Mouse (Mus musculus) MEL (cell line): ENCODE measurements at regions not wholly inside any gene's neighbourhood (a gene's known extent, or its start where the extent isn't known, plus 50 kb on each side); places are given as distances from the start of the nearest gene placed in this dataset.

Source experiments
- DNase-seq: peaks from one replicate; pipeline ENCODE4 v3.0.0; 2011; ENCODE audit warnings: low read depth, low spot score
- H3K27ac ChIP-seq: 2 replicates; pipeline ENCODE4 v1.5.1; 2012; ENCODE audit warnings: low read depth, mild to moderate bottlenecking, control low read depth, low read length, moderate library complexity; ENCODE audit not compliant: control insufficient read depth
- H3K27me3 ChIP-seq, 2 experiments: fragments of 150-350 bp in 1 of 2; sonication (generic) in 1 of 2; 2 replicates each; pipeline ENCODE4 v1.6.1; 2012; ENCODE audit warnings: low read length in 2 of 2, mild to moderate bottlenecking in 2 of 2, improper control_type of control experiment in 1 of 2, moderate library complexity in 1 of 2; ENCODE audit not compliant: insufficient read depth in 2 of 2, control insufficient read depth in 1 of 2
- H3K36me3 ChIP-seq, 2 experiments: 2 replicates each; pipeline ENCODE4 v1.6.1; 2012 to 2014; ENCODE audit warnings: low read length in 2 of 2, improper control_type of control experiment in 1 of 2, inconsistent platforms in 1 of 2, mild to moderate bottlenecking in 1 of 2; ENCODE audit not compliant: insufficient read depth in 2 of 2, control insufficient read depth in 1 of 2
- H3K4me1 ChIP-seq, 2 experiments: fragments of 150-350 bp in 1 of 2; sonication (generic) in 1 of 2; 2 replicates each; pipeline ENCODE4 v1.6.1; 2012; ENCODE audit warnings: low read length in 2 of 2, improper control_type of control experiment in 1 of 2, mild to moderate bottlenecking in 1 of 2; ENCODE audit not compliant: insufficient read depth in 2 of 2, control insufficient read depth in 1 of 2
- H3K4me3 ChIP-seq, 2 experiments: fragments of 150-350 bp in 1 of 2; sonication (generic) in 1 of 2; 2 replicates each; pipeline ENCODE4 v1.5.1; 2012; ENCODE audit warnings: low read depth in 2 of 2, low read length in 2 of 2, mild to moderate bottlenecking in 2 of 2, moderate library complexity in 2 of 2, control low read depth in 1 of 2, improper control_type of control experiment in 1 of 2; ENCODE audit not compliant: control insufficient read depth in 1 of 2, insufficient read depth in 1 of 2
- H3K79me2 ChIP-seq: 2 replicates; pipeline ENCODE4 v1.6.1; 2012; ENCODE audit warnings: mild to moderate bottlenecking, low read length, moderate library complexity; ENCODE audit not compliant: control insufficient read depth, poor library complexity, insufficient read depth
- H3K9ac ChIP-seq: 2 replicates; pipeline ENCODE4 v1.6.1; 2012; ENCODE audit warnings: low read depth, mild to moderate bottlenecking, control low read depth, low read length, moderate library complexity; ENCODE audit not compliant: control insufficient read depth, poor library complexity, severe bottlenecking
- H3K9me3 ChIP-seq: fragments of 150-350 bp; sonication (generic); replicated peaks from 2 replicates; pipeline ENCODE4 v1.6.1; 2012; ENCODE audit warnings: mild to moderate bottlenecking, low read length, improper control_type of control experiment, moderate library complexity; ENCODE audit not compliant: insufficient read depth
- CHD1 ChIP-seq: IDR thresholded peaks from 2 replicates; pipeline ENCODE4 v1.6.1; 2012; ENCODE audit warnings: low read depth, mild to moderate bottlenecking, inconsistent platforms, low read length, improper control_type of control experiment
- CTCF ChIP-seq, 3 experiments: IDR thresholded peaks in 2 of 3; conservative IDR thresholded peaks in 1 of 3; 2 replicates each; pipeline ENCODE4 v1.5.1; 2011 to 2012; ENCODE audit warnings: low read length in 3 of 3, low read depth in 2 of 3, mild to moderate bottlenecking in 2 of 3, improper control_type of control experiment in 1 of 3, inconsistent platforms in 1 of 3, mixed read lengths in 1 of 3, moderate library complexity in 1 of 3; ENCODE audit not compliant: control insufficient read depth in 1 of 3, insufficient read depth in 1 of 3, poor library complexity in 1 of 3, severe bottlenecking in 1 of 3
- E2F4 ChIP-seq: IDR thresholded peaks from 2 replicates; pipeline ENCODE4 v1.6.1; 2011; ENCODE audit warnings: low read depth, low read length, improper control_type of control experiment, borderline replicate concordance
- EP300 ChIP-seq, 2 experiments: IDR thresholded peaks; 2 replicates each; pipeline ENCODE4 v1.6.1; 2011; ENCODE audit warnings: improper control_type of control experiment in 2 of 2, low read length in 2 of 2, low read depth in 1 of 2, mild to moderate bottlenecking in 1 of 2
- GABPA ChIP-seq: IDR thresholded peaks from 2 replicates; pipeline ENCODE4 v1.6.1; 2012; ENCODE audit warnings: low read depth, mild to moderate bottlenecking, inconsistent platforms, low read length, improper control_type of control experiment, moderate library complexity
- JUND ChIP-seq: IDR thresholded peaks from 2 replicates; pipeline ENCODE4 v1.6.1; 2011; ENCODE audit warnings: low read depth, mild to moderate bottlenecking, improper control_type of control experiment, low read length
- MAFK ChIP-seq: IDR thresholded peaks from 2 replicates; pipeline ENCODE4 v1.6.1; 2011; ENCODE audit warnings: low read depth, mild to moderate bottlenecking, low read length, improper control_type of control experiment, borderline replicate concordance
- MAX ChIP-seq: IDR thresholded peaks from 2 replicates; pipeline ENCODE4 v1.6.1; 2011; ENCODE audit warnings: low read length, improper control_type of control experiment
- MXI1 ChIP-seq: IDR thresholded peaks from 2 replicates; pipeline ENCODE4 v1.6.1; 2011; ENCODE audit warnings: mild to moderate bottlenecking, low read depth, low read length, improper control_type of control experiment
- MYC ChIP-seq: IDR thresholded peaks from 2 replicates; pipeline ENCODE4 v1.6.1; 2011; ENCODE audit warnings: low read depth, mild to moderate bottlenecking, low read length, improper control_type of control experiment, moderate library complexity
- POLR2A ChIP-seq, 2 experiments: IDR thresholded peaks; 2 replicates each; pipeline ENCODE4 v1.6.1; 2011 to 2012; ENCODE audit warnings: low read length in 2 of 2, mild to moderate bottlenecking in 2 of 2, control low read depth in 1 of 2, improper control_type of control experiment in 1 of 2, low read depth in 1 of 2, moderate library complexity in 1 of 2; ENCODE audit not compliant: control insufficient read depth in 1 of 2, insufficient read depth in 1 of 2, poor library complexity in 1 of 2
- POLR2AphosphoS5 ChIP-seq: IDR thresholded peaks from 2 replicates; pipeline ENCODE4 v1.6.1; 2012; ENCODE audit warnings: low read depth, borderline replicate concordance, mild to moderate bottlenecking, inconsistent platforms, low read length, moderate library complexity, mixed read lengths
- RAD21 ChIP-seq: IDR thresholded peaks from 2 replicates; pipeline ENCODE4 v1.6.1; 2011; ENCODE audit warnings: mild to moderate bottlenecking, low read depth, low read length, improper control_type of control experiment
- SIN3A ChIP-seq: IDR thresholded peaks from 2 replicates; pipeline ENCODE4 v1.6.1; 2012; ENCODE audit warnings: low read length, improper control_type of control experiment, inconsistent platforms
- SMC3 ChIP-seq: IDR thresholded peaks from 2 replicates; pipeline ENCODE4 v1.6.1; 2011; ENCODE audit warnings: low read depth, low read length, improper control_type of control experiment
- TBP ChIP-seq: IDR thresholded peaks from 2 replicates; pipeline ENCODE4 v1.8.0; 2011; ENCODE audit warnings: low read depth, low read length, improper control_type of control experiment
- UBTF ChIP-seq: IDR thresholded peaks from 2 replicates; pipeline ENCODE4 v1.6.1; 2012; ENCODE audit warnings: low read depth, mild to moderate bottlenecking, inconsistent platforms, low read length, improper control_type of control experiment, moderate library complexity, borderline replicate concordance; ENCODE audit not compliant: insufficient read depth
- ZNF384 ChIP-seq: IDR thresholded peaks from 2 replicates; pipeline ENCODE4 v1.6.1; 2012; ENCODE audit warnings: low read depth, mild to moderate bottlenecking, inconsistent platforms, low read length, improper control_type of control experiment

GRCm38 (mm10) chr9:41588466-41589425, 427.2 kb upstream of the Ubash3b start:
- Histone ChIP-seq H3K79me2 (no peaks in the 10 kb centered on the region), H3K9me3 (no peaks in the 10 kb centered on the region), H3K27me3 (no peaks in the 10 kb centered on the region), H3K27ac (no peak overlapping the region), H3K4me3 (no peak overlapping the region), H3K36me3 (no peaks in the 10 kb centered on the region)
- DNase-seq = no peak
- TF ChIP-seq UBTF = no peak
- TF ChIP-seq, all 39 proteins: peak for 0
- Histone ChIP-seq H3K4me1 (no peaks in the 10 kb centered on the region), H3K9ac (no peak overlapping the region)

GRCm38 (mm10) chr9:41587762-41588161, 426.3 kb upstream of the Ubash3b start:
- H3K79me2 ChIP-seq = no peaks in the 10 kb centered on the region
- DNase-seq = no peak
- no peak overlapping the region for H3K4me3 ChIP-seq
- H3K36me3 ChIP-seq = no peaks in the 10 kb centered on the region
- TF ChIP-seq JUND (no peak), ZNF384 (no peak), RAD21 (no peak), E2F4 (no peak), MAX (no peak), MAFK (no peak), POLR2A (IDR thresholded peaks at IDR 0.05; ENCODE audit: control insufficient read depth in 1 of 2, insufficient read depth in 1 of 2, low read depth in 1 of 2, low read length in 2 of 2, poor library complexity in 1 of 2) (no peak), TBP (no peak), EP300 (IDR thresholded peaks at IDR 0.05; ENCODE audit: low read depth in 1 of 2, low read length in 2 of 2) (no peak)
- no peaks in the 10 kb centered on the region for H3K4me1 ChIP-seq
- no peaks in the 10 kb centered on the region for H3K27me3 ChIP-seq
- no peak overlapping the region for H3K27ac ChIP-seq
- H3K9me3 ChIP-seq = no peaks in the 10 kb centered on the region
- no peak overlapping the region for H3K9ac ChIP-seq

GRCm38 (mm10) chr9:41586966-41587570, 425.6 kb upstream of the Ubash3b start:
- TF ChIP-seq CHD1 = no peak
- no peak for TF ChIP-seq CTCF (IDR thresholded peaks at IDR 0.05 in 2 of 3, conservative IDR thresholded peaks at IDR 0.05 in 1 of 3; ENCODE audit: control insufficient read depth in 1 of 3, insufficient read depth in 1 of 3, low read depth in 2 of 3, low read length in 3 of 3, poor library complexity in 1 of 3, severe bottlenecking in 1 of 3)
- no peak for TF ChIP-seq POLR2AphosphoS5
- TF ChIP-seq MXI1 = no peak
- no peak for TF ChIP-seq GABPA
- TF ChIP-seq MYC = no peak
- no peak for TF ChIP-seq E2F4
- no peak for TF ChIP-seq EP300 (IDR thresholded peaks at IDR 0.05; ENCODE audit: low read depth in 1 of 2, low read length in 2 of 2)
- TF ChIP-seq SMC3 = no peak
- no peak for TF ChIP-seq SIN3A
- no peak for TF ChIP-seq MAFK
- H3K36me3 ChIP-seq = no peaks in the 10 kb centered on the region

More at GRCm38 (mm10) chr9:41586966-41587570, 425.6 kb upstream of the Ubash3b start:
- H3K9me3 ChIP-seq = no peaks in the 10 kb centered on the region
- no peaks in the 10 kb centered on the region for H3K79me2 ChIP-seq
- H3K4me1 ChIP-seq = no peaks in the 10 kb centered on the region
- DNase-seq = no peak
- H3K9ac ChIP-seq = no peak overlapping the region
- H3K27me3 ChIP-seq = no peaks in the 10 kb centered on the region
- H3K27ac ChIP-seq = no peak overlapping the region
- no peak overlapping the region for H3K4me3 ChIP-seq
